Mouse (Mus musculus) forebrain, embryonic 14.5 days (tissue): ENCODE measurements around the gene Rnf43. TPM values are rescaled to one million over a fixed set of nuclear protein-coding genes. Genes with fewer than 3 reads are reported as not detected.

Source experiments
- ATAC-seq: fragments of 200-750 bp; cut with Nextera tagmentation; 2 replicates; pipeline ENCODE4 v1.8.0; 2017; ENCODE audit warnings: mild to moderate bottlenecking, moderate library complexity
- DNase-seq: peaks from one replicate; pipeline ENCODE4 v3.0.0-alpha.2; 2015; ENCODE audit warnings: low spot score
- H3K27ac ChIP-seq: fragments of 300-500 bp; sonication (generic); 2 replicates; pipeline ENCODE4 v1.5.1; 2014; ENCODE audit warnings: low read depth, mild to moderate bottlenecking, control low read depth, low read length, moderate library complexity
- H3K27me3 ChIP-seq: fragments of 300-500 bp; sonication (generic); replicated peaks from 2 replicates; pipeline ENCODE4 v1.6.1; 2014; ENCODE audit warnings: low read length, control low read depth, mixed read lengths; ENCODE audit not compliant: control insufficient read depth, insufficient read depth
- H3K36me3 ChIP-seq: fragments of 300-500 bp; sonication (generic); 2 replicates; pipeline ENCODE4 v1.6.1; 2014; ENCODE audit warnings: low read length, control low read depth; ENCODE audit not compliant: control insufficient read depth, insufficient read depth
- H3K4me1 ChIP-seq: fragments of 300-500 bp; sonication (generic); 2 replicates; pipeline ENCODE4 v1.6.1; 2014; ENCODE audit warnings: antibody characterized with exemption, low read length, control low read depth; ENCODE audit not compliant: control insufficient read depth, insufficient read depth
- H3K4me2 ChIP-seq: fragments of 300-500 bp; sonication (generic); 2 replicates; pipeline ENCODE4 v1.6.1; 2014; ENCODE audit warnings: mild to moderate bottlenecking, control low read depth, low read length
- H3K4me3 ChIP-seq: fragments of 300-500 bp; sonication (generic); 2 replicates; pipeline ENCODE4 v1.5.1; 2014; ENCODE audit warnings: low read depth, low read length, control low read depth
- H3K9ac ChIP-seq: fragments of 300-500 bp; sonication (generic); 2 replicates; pipeline ENCODE4 v1.6.1; 2014; ENCODE audit warnings: mild to moderate bottlenecking, low read length, control low read depth, moderate library complexity
- H3K9me3 ChIP-seq: fragments of 300-500 bp; sonication (generic); replicated peaks from 2 replicates; pipeline ENCODE4 v1.6.1; 2016; ENCODE audit warnings: low read length, control low read depth, mixed read lengths; ENCODE audit not compliant: control insufficient read depth
- WGBS: fragments of 180-500 bp; shearing (Covaris S2); extraction: QIAGEN DNeasy Blood & Tissue Kit; methylation state at CpG from one replicate; pipeline ENCODE4 v1.1.7; 2014; 5-methylcytosine and 5-hydroxymethylcytosine counted together
- polyA plus RNA-seq: library from polyadenylated mRNA; unstranded; fragments of >200 nt; fragmentation: Nextera tagmentation; extraction: Ambion mirVana; gene quantifications from 2 replicates; pipeline ENCODE4 v1.2.1, GENCODE M21; 2014

Gene Rnf43
- polyA plus RNA-seq, 1 experiment from 2014 or later: 0.63 TPM

DNA sequence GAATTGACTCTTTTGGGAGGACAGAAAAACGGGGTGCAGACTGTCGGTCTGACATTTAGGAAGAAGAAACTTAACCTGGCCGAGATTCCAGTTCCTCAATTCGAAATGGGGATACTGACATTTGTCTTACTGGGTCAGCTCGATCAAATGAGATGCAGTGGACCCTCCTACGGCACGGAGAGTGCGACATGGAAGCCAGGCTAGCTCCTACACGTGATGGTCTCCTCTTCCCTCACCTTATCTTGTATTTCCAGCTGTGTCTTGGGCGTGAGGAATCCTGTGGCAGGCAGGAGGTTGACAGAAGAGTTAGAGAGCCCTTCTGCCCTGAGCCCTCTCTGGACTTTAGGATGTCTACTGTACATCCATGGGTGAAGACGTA lies 87.5 kb downstream of the Rnf43 start:
- no peaks in the 10 kb centered on the region for H3K9me3 ChIP-seq
- DNase-seq (no peak), ATAC-seq (no peak)
- H3K4me2 ChIP-seq: no peak overlapping the region
- no peak overlapping the region for H3K9ac ChIP-seq
- no peak overlapping the region for H3K4me3 ChIP-seq
- no peaks in the 10 kb centered on the region for H3K27me3 ChIP-seq
- 77% methylated on average over 11 of the region's 11 CpGs for WGBS
- H3K36me3 ChIP-seq: peaks cover 4% of the 10 kb centered on the region
- no peaks in the 10 kb centered on the region for H3K4me1 ChIP-seq
- no peak overlapping the region for H3K27ac ChIP-seq

DNA sequence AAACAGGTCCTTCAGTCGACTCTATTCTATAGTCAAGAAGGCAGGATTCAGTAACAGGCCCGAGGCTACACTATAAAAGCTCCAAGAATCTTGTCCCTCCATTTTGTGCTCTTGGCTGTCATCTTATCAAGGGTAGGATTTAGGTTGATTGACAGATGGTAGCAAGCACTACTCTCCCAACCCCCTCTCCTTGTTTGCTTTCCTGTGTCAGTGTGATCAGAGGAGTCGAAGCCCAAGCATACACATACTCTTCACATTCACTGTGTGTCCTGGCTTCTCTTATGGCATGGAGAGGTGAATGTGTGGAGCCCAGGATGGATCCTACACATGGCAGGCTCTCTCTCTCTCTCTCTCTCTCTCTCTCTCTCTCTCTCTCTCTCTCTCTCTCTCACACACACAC lies 88.0 kb downstream of the Rnf43 start:
- DNase-seq: no peak
- H3K9me3 ChIP-seq: no peaks in the 10 kb centered on the region
- no peak overlapping the region for H3K4me2 ChIP-seq
- no peaks in the 10 kb centered on the region for H3K4me1 ChIP-seq
- no peaks in the 10 kb centered on the region for H3K36me3 ChIP-seq
- 81% methylated on average over 3 of the region's 3 CpGs for WGBS
- no peak overlapping the region for H3K27ac ChIP-seq
- H3K9ac ChIP-seq: no peak overlapping the region
- no peak for ATAC-seq
- no peak overlapping the region for H3K4me3 ChIP-seq
- H3K27me3 ChIP-seq: no peaks in the 10 kb centered on the region

GRCm38 (mm10) chr11:87751031-87751430 lies 88.5 kb downstream of the Rnf43 start:
- H3K9ac ChIP-seq: no peak overlapping the region
- no peaks in the 10 kb centered on the region for H3K4me1 ChIP-seq
- ATAC-seq: no peak
- H3K4me3 ChIP-seq: no peak overlapping the region
- H3K27me3 ChIP-seq: no peaks in the 10 kb centered on the region
- no peaks in the 10 kb centered on the region for H3K36me3 ChIP-seq
- H3K4me2 ChIP-seq: no peak overlapping the region
- H3K27ac ChIP-seq: no peak overlapping the region
- no peaks in the 10 kb centered on the region for H3K9me3 ChIP-seq
- 88% methylated on average over 8 of the region's 8 CpGs for WGBS
- no peak for DNase-seq

GRCm38 (mm10) chr11:87751491-87751966 lies 89.0 kb downstream of the Rnf43 start:
- WGBS: 64% methylated on average over 4 of the region's 4 CpGs
- ATAC-seq: no peak

GRCm38 (mm10) chr11:87752307-87752706 lies 89.8 kb downstream of the Rnf43 start:
- Histone ChIP-seq H3K36me3 (no peaks in the 10 kb centered on the region), H3K9me3 (no peaks in the 10 kb centered on the region), H3K4me1 (no peaks in the 10 kb centered on the region), H3K27ac (no peak overlapping the region), H3K9ac (no peak overlapping the region), H3K4me2 (no peak overlapping the region), H3K4me3 (no peak overlapping the region), H3K27me3 (no peaks in the 10 kb centered on the region)
- DNase-seq (no peak), ATAC-seq (no peak)
- 95% methylated on average over 1 of the region's 1 CpGs for WGBS

More at GRCm38 (mm10) chr11:87751491-87751966, 89.0 kb downstream of the Rnf43 start:
- Histone ChIP-seq H3K9me3 (no peaks in the 10 kb centered on the region), H3K4me1 (no peaks in the 10 kb centered on the region), H3K27me3 (no peaks in the 10 kb centered on the region), H3K9ac (no peak overlapping the region), H3K36me3 (no peaks in the 10 kb centered on the region), H3K27ac (no peak overlapping the region), H3K4me3 (no peak overlapping the region), H3K4me2 (no peak overlapping the region)
- DNase-seq: no peak

- no peak for DNase-seq
- no peak for ATAC-seq
Observed at GRCm38 (mm10) chr11:87753255-87753654, 90.7 kb downstream of the Rnf43 start.

DNA sequence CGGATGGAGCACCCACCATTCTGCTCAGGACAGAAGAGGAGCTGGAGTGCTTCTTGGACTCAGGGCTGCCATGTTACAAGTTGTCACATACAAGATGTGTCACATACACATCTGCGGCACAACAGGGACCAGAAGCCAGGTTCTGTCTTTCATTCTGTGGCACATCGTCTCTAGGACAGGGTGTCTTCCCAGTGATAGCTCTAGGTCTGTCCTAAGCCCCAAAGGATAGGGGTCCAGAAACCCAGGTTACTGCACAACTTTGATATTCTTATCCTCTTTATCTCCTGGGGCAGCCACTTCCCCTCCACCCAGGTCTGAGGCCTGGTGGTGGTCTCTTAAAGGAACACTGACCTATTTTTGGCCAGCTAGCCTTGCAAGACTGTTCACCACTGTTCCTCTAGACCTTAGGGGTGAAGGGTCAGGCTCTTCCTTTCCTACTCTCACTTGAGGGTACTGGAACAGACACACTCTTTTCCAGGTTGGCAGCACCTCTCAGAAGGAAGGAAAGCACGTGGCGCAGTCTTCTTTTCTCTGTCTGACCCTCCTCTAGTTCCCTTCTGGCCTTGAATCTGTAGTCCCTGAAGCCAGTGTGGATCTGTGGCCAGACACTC lies 91.5 kb downstream of the Rnf43 start:
- no peaks in the 10 kb centered on the region for H3K4me1 ChIP-seq
- ATAC-seq (no peak), DNase-seq (no peak)
- H3K4me2 ChIP-seq: no peak overlapping the region
- WGBS: 88% methylated on average over 5 of the region's 5 CpGs
- no peak overlapping the region for H3K27ac ChIP-seq
- H3K4me3 ChIP-seq: no peak overlapping the region
- no peaks in the 10 kb centered on the region for H3K27me3 ChIP-seq
- H3K9ac ChIP-seq: no peak overlapping the region
- no peaks in the 10 kb centered on the region for H3K36me3 ChIP-seq
- H3K9me3 ChIP-seq: no peaks in the 10 kb centered on the region

More at GRCm38 (mm10) chr11:87753255-87753654, 90.7 kb downstream of the Rnf43 start:
- WGBS: 83% methylated on average over 8 of the region's 8 CpGs
- Histone ChIP-seq H3K4me1 (no peaks in the 10 kb centered on the region), H3K27me3 (no peaks in the 10 kb centered on the region), H3K9me3 (no peaks in the 10 kb centered on the region), H3K4me2 (no peak overlapping the region), H3K9ac (no peak overlapping the region), H3K36me3 (no peaks in the 10 kb centered on the region), H3K27ac (no peak overlapping the region), H3K4me3 (no peak overlapping the region)

DNA sequence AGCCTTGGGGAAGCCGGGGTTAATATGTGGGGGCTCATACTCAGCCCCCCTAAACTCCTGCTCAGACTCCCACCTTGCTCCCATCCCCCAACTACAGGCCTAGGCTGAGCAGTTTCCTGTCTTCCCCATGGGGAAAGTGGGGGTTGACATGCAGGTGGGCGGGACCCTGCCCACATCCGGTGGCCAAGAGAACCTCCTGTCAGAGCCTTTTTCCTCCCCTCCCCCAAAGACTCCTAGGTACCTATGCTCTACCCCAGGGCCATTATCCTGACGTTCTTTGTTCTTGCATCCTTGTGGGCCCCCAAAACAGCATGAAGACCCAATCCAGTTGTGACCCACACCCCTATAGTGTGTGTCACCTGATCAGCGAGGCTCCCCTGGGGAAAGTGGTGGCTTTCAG lies 92.1 kb downstream of the Rnf43 start:
- Histone ChIP-seq H3K36me3 (no peaks in the 10 kb centered on the region), H3K9me3 (no peaks in the 10 kb centered on the region), H3K9ac (no peak overlapping the region), H3K4me3 (no peak overlapping the region), H3K4me2 (no peak overlapping the region), H3K4me1 (no peaks in the 10 kb centered on the region), H3K27ac (no peak overlapping the region), H3K27me3 (no peaks in the 10 kb centered on the region)
- WGBS: 72% methylated on average over 5 of the region's 5 CpGs
- no peak for DNase-seq
- no peak for ATAC-seq

DNA sequence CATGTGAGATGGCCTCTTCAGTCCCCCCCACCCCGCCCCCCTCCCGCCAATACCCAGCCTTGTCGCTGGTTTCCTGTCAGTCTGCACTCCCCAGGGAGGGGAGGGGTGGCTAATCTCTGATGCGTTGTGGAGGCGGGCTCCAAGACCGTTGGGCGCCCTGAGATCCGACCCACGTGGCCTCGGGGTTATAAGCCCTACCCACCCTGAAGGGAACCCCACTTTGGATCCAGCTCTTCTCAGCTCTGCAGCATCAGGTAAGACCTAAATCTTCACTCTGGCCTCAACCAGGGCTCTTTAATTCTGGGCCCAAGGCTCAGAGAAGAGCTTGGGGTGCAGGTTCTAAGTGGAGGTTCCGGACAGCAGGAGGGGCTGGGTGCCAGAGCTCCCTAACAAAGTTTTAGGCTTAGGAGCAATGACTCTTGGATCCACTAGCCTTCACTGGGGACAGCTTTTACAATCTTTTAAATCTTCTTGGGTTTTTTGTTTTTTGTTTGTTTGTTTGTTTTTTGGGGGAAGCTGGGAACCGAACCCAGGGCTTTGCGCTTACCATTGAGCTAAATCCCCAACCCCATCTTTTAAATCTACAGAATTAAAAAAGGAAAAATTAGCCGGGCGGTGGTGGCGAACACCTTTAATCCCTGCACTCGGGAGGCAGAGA lies 93.0 kb downstream of the Rnf43 start:
- 83% methylated on average over 17 of the region's 17 CpGs for WGBS
- Histone ChIP-seq H3K27ac (no peak overlapping the region), H3K4me2 (no peak overlapping the region), H3K4me1 (no peaks in the 10 kb centered on the region; the same call in 1 of the 2 replicates), H3K27me3 (no peaks in the 10 kb centered on the region), H3K9ac (no peak overlapping the region), H3K4me3 (no peak overlapping the region), H3K9me3 (no peaks in the 10 kb centered on the region), H3K36me3 (no peaks in the 10 kb centered on the region)
- ATAC-seq (no peak), DNase-seq (no peak)
